Mouse (Mus musculus) erythroblast, adult 5-6 weeks (primary cell): ENCODE results near the gene Ntng1. TPM values are rescaled to one million over a fixed set of nuclear protein-coding genes. Genes with fewer than 3 reads are reported as not detected.
"Not testable (repeated sequence)": the region's sequence is repeated elsewhere in the genome, so short reads cannot be mapped to it uniquely, and the experiment has no call there.

Experiments
- ATAC-seq: replicated peaks from 2 replicates; pipeline ENCODE4 v1.8.0; 2016; ENCODE audit warnings: moderate number of reproducible peaks, mild to moderate bottlenecking, moderate TSS enrichment, inconsistent platforms; ENCODE audit not compliant: poor library complexity, low FRiP score, severe bottlenecking
- total RNA-seq, 2 experiments: library from RNA; stranded (forward) in 1 of 2; stranded (reverse) in 1 of 2; fragments of 150-400 nt in 1 of 2; fragments of 200-764, 138-1000 nt in 1 of 2; gene quantifications; 2 replicates each; pipeline versions ENCODE4 v1.2.3 to v1.2.4; 2015 to 2017; ENCODE audit warnings: low replicate concordance in 2 of 2

Ntng1 gene
- total RNA-seq, 2 experiments from 2014 or later: not detected

DNA sequence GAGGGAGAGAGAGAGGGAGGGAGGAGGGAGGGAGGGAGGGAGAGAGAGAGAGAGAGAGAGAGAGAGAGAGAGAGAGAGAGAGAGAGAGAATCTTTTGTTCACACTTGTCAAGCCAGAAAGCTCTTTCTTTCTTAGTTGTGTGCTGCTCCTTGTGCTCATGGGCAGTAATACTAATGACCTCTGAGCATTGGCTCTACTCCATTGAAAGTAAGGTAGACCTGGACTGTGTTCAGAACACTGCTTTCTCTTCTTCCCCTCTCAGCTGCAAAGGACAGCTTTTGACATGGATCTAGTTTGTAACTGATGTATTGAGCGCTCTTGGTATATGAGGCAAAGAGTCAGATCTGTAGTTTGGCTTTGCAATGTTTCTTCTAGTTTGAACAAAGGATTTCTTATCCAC lies 334.7 kb downstream of the Ntng1 start:
- ATAC-seq: no peak

DNA sequence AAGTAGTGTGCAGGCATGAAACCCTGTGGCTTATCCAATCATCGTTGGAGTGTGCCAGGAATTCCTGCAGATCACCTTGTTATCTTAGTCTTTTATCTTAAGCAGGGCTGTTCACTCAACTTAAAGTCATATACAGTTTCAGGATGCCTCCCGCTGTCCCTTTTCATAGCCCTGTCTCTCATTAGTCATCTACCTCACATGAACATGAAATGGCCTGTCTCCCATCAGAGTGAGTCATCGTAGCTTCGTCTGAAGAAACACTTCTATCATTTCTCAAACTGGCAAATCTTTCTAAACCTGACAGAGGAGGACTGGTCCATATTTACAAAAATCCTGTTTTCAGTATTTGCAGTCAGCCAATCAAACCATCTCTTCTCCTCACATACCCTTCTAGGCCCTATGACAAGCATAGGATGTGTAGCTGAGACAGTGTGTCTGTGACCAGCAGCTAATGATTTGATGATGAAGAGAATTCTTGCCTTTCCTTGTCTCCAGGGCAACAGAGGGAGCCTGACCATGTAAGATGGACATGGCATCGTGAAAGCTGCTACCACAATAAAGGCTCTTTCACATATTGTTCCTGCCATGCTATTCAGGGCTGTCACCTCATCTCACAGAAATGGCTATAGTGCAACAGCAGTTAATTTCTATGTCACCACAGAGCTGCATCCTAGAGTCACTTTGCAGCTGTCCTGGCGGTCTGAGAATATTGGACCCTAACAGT lies 336.4 kb downstream of the Ntng1 start:
- no peak for ATAC-seq

DNA sequence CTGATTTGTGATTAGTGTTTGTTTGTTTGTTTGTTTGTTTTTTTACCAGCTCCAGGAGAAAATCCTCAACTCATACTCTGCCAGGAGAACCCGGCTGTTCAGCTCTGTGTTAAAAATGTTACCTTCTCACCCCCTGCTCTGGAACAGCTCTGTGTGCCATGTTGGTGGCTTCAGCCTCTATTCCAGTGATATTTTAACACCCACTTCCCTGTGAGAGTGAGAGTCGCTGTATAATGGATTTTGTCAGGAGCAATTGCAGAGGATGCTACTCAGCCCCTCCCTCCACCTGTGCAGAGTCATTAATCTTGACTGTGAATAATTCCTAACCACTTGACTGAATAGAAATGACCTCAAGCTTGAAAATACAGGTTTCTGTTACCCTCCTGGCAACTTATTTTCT lies 339.7 kb downstream of the Ntng1 start:
- no peak for ATAC-seq

DNA sequence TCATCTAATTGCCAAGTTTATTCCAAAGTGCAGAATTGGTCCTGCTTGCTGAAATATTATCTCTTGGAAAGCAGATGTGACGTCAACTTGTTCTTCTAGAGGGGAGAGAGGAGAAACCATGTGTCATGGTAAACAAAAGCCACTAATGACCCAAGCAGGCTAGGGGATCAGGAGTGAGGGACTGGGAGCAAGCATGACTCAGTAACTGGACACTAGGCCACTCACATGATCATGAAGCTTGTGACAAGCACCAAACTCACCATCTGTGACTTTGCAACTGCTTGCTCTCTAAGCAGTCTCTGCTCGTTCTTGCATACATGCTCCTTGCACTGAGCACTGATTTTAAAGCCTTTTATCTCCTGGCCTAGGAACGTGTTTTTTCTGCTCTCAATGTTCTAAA lies 340.2 kb downstream of the Ntng1 start:
- no peak for ATAC-seq

DNA sequence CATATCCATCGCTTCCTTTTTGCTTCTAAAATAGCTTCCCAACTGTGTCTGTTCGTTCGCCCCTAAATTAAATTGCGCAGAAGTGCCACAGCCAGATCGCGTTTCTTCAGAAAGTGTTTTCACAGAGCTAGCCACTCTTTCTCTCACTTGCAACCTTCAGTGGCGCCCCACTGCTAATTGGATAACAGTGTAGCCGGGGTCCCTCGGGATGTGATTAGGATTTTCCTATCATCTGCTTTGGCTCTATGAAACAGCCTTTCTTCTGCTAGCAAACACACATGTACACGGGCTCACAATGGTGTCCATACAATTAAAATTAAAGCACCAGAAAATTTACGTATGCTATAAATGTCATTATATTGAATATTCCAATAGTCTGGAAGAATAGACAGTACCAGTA lies 346.5 kb downstream of the Ntng1 start:
- ATAC-seq: no peak

DNA sequence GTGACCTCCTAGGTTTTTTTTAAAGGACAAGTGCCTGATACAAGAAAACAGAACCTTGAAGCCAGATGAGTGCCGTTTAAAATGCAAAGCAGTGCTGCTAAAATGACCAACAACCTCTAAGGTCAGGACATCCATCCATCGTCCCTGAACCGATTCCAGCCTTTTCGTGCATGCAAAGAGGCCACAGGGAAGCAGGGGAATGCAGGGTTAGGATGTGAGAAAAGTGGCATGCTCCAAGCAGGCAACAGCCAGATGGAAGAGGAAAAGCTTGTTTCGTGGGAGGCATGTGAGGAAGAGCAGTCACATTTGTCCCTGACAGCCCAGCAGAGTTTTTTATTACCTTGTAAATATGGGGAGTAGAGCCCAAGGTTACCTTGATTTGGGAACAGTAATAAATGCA lies 360.6 kb downstream of the Ntng1 start:
- ATAC-seq: no peak

DNA sequence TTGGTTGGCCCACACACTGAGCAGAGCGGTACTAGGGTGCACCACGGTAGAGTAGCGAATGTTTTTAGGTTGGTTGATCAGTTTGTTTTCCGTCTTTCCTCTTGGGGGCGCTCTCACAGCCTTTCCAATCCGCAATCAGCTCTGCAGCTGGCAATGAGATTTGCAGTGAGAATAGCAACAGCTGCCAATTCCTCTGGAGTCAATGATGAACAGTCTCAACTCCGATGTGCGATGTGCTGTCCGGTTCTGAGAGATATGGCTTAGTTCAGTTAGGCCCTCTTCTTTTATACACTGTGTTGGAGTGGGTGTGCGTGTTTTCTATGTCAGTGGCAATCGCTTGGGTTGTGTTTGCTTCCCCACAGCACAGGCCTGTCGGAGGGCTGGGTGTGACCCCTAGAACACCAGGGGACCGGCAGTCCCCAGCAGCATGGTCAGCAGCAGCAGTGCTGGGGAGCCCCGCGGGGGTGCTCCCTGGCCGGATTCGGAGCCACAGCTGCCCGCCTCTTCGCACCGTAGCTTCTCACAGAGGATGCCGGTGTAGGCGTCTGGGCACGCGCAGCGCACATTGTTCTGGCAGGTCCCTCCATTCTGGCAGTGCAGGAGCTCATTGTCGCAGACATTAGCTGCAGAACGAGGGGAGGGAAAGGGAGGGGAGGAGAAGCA lies 361.4 kb downstream of the Ntng1 start:
- no peak for ATAC-seq

DNA sequence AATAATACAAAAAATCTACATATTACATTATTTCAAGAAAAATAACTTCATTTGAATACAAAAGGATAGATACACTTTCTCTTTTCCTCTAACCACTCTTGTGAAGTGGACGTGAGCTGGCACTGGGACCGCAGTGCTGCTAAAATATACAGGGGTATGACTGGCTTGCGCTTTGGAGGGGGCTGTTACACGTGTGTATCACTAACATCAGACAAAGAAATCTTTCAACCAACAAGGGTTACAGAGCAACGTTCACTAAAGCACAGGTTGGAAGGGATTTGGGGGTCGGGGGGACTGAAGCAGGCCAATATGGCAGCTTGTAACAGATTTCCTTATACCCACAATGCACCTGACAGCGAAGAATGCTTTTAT lies 361.9 kb downstream of the Ntng1 start:
- no peak for ATAC-seq

DNA sequence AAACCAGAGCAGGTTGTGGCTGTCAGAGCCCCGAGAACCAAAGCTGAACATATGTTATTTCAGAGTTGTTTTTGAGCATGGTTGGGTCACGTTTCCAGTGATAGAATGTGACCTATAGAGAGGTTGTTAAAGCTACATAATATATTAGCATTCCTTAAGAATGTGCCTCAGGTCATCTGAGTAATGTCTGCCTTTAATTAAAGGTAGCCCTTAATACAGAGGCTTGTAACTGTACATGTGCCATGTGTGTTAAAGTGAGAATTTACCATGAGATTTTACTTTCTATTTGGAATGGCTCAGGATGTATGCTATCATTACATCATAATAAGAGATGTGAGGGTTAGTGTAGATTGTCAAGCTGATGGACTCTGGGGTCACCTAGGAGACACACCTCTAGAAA lies 368.6 kb downstream of the Ntng1 start:
- no peak for ATAC-seq

DNA sequence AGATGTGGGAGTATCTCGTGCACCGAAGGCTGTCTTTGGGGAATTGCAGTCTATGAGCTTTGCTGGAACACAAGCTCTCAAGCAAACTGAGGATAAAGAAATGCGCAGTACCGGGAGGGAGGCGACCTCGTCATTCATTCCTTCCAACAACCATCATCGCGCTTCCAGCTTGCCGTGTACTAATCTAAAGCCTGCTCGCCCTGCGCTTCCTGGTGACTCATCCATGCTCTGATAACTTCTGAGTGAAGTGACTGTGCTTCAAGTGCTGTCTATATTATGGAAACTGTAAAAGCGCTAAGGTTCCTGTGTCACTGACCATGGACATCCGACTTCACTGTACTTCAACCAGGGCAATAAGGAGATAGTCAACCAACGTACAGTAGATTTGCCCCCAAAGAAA lies 371.7 kb downstream of the Ntng1 start:
- no peak for ATAC-seq

DNA sequence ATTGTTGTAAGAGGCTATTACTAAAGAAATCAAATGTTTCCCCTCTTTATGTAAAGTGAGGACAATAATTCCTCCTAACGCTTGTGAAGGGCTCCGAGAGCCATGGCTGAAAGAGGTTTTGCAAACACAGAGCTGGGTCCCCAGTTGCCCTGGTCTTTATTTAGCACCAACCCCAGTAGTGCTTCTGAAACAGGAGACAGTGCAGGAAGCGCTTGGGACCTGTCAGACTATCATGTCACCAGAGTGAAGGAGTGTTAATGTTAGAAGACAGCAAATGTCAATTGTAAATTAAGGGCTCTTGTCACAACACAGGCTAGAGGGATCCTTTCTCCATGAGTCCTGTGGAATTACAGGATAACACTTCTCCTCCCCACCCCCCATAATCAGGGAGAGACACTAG lies 376.9 kb downstream of the Ntng1 start:
- ATAC-seq: no peak

DNA sequence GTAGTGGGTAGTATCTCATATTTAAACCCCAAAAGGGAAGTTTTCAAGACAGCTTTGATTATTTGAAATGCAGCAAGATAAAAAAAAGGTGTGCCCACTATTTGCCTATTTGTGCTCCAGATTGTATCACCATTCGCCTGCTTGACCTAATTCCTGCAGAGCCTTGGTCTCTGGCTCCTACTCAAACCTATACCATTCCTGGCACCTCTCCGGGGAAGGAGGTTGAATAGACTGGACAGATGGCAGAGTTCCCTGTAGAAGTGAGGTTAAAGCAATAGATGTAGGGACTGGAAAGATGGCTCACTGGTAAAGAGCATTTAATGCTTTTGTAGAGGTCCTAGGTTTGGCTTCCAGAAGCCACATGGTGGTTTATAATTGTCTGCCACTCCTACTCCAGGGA lies 378.2 kb downstream of the Ntng1 start:
- ATAC-seq: no peak

DNA sequence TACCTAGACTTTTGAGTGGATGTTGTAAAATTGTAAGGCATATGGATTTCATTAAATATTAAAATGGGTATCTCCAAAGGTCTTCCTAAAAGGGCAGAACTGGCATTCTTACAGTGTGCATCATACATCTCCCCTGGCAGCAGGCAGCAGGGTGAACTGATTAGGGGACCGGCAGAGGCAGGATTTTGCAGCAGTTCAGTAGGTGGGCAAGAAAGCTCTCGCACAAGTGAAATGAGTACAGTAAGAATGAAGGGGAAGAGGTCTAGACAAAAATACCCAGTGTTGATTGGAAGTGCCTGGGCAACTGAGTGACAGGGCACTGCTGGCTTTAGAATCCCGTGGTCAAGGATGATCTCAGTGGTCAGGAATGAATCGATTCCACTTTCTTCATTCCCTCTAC lies 378.7 kb downstream of the Ntng1 start:
- ATAC-seq: no peak

DNA sequence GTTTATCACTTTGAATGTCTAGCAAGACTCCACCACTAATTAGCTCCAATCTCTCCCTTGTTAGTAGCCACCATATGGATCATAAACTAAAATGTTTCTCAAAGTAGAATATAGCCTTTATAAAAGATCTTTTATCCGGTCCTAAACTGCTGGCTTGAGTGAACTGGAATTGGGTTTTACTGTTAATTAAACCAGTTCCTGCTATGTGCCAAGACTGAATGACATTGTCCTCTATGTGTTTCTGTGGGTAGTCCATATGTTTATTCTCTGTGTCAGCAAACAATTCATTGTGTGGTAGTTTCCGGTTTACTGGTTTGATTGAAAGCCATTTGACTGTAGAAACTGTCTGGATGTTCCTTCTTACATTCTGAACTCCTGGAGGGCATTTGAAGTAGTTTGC lies 387.4 kb downstream of the Ntng1 start:
- ATAC-seq: no peak

DNA sequence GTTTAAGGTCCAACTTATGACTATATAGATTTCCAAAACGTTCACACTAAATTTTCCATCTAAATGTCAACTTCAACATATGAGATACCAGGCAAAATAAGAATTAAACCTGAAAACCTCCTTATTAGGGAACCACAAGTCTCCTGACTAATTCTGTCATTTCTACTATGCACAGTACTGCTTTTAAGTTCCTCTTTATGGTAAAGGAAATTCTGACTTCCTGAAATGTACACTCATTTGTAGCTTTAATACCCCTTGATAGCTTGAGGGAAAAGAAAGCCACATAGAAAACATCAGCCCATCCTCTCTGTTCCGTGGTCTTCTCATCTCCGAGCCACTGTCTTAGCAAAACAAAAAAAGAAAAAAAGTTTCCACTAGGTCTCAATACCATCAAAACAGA lies 396.2 kb downstream of the Ntng1 start:
- not testable (repeated sequence) for ATAC-seq

DNA sequence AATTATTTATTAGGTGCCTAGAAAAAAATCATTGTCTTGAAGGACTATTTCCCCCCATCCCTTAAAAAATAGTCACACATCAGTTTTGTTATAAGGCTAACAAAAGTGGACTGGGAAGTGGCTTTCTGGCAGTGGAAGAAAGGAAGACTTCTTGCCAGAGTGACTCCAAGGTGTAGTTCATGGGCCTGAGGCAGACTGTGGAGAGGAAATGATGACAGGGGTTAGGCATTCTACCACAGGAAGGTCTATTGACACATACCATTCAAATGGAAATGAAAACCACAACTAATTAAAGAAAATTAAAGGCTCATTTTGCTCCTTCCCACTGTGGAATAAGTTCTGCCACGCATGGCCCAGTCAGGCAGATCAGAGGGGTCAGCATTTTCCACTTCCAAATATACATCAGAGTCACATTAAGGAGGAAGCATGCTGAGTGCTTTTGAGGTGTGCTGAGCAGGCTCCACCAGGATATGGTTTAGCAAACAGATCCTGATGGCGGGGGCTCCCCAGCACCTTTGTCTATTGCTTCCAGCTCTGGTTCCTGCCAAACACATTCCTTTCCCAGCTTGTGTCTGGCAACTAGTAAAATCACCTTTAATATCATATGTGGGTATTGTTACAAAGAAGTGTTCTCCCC lies 403.2 kb downstream of the Ntng1 start:
- no peak for ATAC-seq

DNA sequence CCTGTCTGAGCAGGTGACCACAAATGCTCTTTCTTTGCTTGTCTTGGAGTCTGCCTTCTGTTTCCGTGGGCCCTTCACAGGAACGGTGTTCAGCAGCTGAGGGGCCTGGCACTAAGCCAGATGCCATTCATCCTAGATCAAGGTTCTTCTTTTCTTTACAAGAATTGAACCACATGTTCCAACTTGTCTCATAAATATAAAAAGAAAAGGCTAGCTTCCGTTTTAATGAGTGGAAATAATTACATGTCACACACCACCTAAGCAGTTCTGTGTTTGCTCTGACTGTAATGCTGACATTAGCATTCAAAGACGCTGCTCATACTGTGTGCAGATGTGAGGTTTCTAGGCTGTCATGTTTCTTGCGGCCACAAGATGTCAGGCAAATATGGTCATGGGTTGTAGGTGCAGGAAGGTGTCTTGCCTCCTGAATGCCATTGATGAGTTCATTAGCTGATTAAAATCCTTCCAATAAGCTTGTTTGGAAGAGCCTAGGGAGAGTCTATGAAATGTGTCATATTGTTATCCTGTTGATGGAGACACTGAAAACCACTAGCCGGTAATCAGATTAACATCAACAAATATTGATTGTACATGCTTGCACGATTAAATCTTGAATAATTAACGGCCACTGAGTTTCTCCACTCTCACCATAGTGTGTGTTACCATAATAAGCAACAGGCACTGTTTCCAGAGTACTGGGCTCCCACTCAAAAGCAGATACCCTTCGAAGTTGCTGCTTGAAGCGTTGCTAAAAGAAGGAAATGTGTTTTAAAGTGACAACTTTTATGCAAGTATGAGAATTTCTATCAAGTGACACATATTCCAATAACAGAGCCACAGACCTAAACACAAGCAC lies 411.3 kb downstream of the Ntng1 start:
- no peak for ATAC-seq

DNA sequence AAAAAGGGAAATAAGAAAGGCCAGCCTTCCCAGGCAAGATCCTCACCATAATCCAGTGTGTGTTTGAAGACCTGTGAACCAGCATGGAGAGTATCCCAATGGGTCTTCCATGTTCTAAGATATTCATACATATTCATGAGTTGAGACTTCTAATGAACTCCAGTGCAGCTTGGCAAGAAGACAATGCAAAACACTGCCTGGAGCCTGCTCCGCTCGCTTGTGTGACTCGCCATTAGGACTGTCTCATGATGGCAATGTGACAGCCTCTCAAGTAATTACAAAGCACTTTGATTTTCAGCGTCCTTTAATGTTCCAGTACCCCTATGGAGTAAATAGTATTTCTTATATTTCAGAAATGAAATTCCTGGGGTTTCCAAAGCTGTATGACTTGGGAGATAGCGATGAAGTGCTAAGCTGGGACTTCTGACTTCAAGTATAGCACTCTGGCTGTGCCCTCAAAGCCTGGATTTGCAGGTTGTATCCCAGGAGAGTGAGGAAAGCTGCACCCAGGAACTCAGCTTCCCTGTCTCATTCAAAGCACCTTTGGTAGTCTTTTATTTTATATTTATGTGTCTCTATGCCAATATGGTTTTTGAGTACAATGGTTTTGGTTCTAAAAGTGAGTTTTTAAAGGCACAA lies 412.1 kb downstream of the Ntng1 start:
- ATAC-seq: no peak
